Mouse (Mus musculus): ENCODE measurements around the gene Atp5e. TPM values are rescaled to one million over a fixed set of nuclear protein-coding genes. Genes with fewer than 3 reads are reported as not detected.

Atp5e gene
- polyA plus RNA-seq, 1 experiment from 2014 or later: 936 TPM

- under 1% methylated on average over 40 of the region's 40 CpGs for WGBS
- H3K4me1 ChIP-seq (ENCODE audit: control insufficient read depth, insufficient read depth, low read length): peaks cover 7% of the 10 kb centered on the region
- no peaks in the 10 kb centered on the region for H3K27me3 ChIP-seq (ENCODE audit: control insufficient read depth, insufficient read depth, low read length)
- no peak within 1 kb of the TSS for H3K27ac ChIP-seq (ENCODE audit: low read length)
- H3K4me2 ChIP-seq (replicated peaks; ENCODE audit: low read depth, low read length): peak within 1 kb of the TSS; percentile 70
- H3K36me3 ChIP-seq (ENCODE audit: control insufficient read depth, insufficient read depth, low read length): no peaks in the 10 kb centered on the region
- no peaks in the 10 kb centered on the region for H3K9me3 ChIP-seq (ENCODE audit: control insufficient read depth, low read depth, low read length)
- peak within 1 kb of the TSS; percentile 60 for H3K9ac ChIP-seq (replicated peaks; ENCODE audit: low read depth, low read length)
- H3K4me3 ChIP-seq (ENCODE audit: low read depth, low read length): peak within 1 kb of the TSS; percentile 82
- peak; percentile 97 for ATAC-seq (ENCODE audit: insufficient number of reproducible peaks, insufficient read depth, low FRiP score, low read depth)
These were observed 48.1 kb downstream of the Atp5e start, which contains the start of gene Nelfcd for GRCm38 (mm10) chr2:174415731-174416310. Gene Nelfcd, plus strand, starts transcription at chr2:174415804.

GRCm38 (mm10) chr2:174415001-174415730, 48.7 kb downstream of the Atp5e start:
- ATAC-seq (ENCODE audit: insufficient number of reproducible peaks, insufficient read depth, low FRiP score, low read depth): no peak
- H3K9ac ChIP-seq (replicated peaks; ENCODE audit: low read depth, low read length): no peak overlapping the region
- H3K4me3 ChIP-seq (ENCODE audit: low read depth, low read length): peak overlapping the region; percentile 82
- H3K9me3 ChIP-seq (ENCODE audit: control insufficient read depth, low read depth, low read length): no peaks in the 10 kb centered on the region
- no peaks in the 10 kb centered on the region for H3K27me3 ChIP-seq (ENCODE audit: control insufficient read depth, insufficient read depth, low read length)
- H3K27ac ChIP-seq (ENCODE audit: low read length): no peak overlapping the region
- no peak overlapping the region for H3K4me2 ChIP-seq (replicated peaks; ENCODE audit: low read depth, low read length)
- WGBS: 41% methylated on average over 18 of the region's 18 CpGs
- no peaks in the 10 kb centered on the region for H3K36me3 ChIP-seq (ENCODE audit: control insufficient read depth, insufficient read depth, low read length)
- peaks cover 7% of the 10 kb centered on the region for H3K4me1 ChIP-seq (ENCODE audit: control insufficient read depth, insufficient read depth, low read length)

DNA sequence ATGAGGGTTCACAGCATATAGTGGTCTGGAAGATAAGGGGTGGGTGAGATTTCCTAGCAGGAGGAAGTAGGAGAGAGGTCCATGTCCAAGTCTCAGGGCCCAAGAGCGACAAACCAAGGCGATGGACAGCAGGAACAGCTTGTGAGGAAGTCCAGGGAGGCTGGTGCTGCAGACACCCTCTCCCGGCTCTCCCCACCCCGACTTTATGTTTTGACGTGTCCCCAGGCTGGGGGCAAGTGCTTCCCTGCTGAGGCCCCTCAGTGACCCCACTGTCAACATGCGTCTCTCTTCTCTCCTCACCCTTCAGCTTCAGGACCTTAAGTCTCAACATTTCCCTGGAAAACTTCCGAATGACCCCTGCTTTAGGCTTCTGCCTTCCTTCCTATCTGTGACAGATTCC, 50.8 kb downstream of the Atp5e start:
- ATAC-seq (ENCODE audit: insufficient number of reproducible peaks, insufficient read depth, low FRiP score, low read depth): no peak

More for the DNA sequence above, 50.8 kb downstream of the Atp5e start:
- Histone ChIP-seq H3K4me3 (ENCODE audit: low read depth, low read length) (no peak overlapping the region), H3K27me3 (ENCODE audit: control insufficient read depth, insufficient read depth, low read length) (no peaks in the 10 kb centered on the region), H3K9ac (replicated peaks; ENCODE audit: low read depth, low read length) (no peak overlapping the region), H3K27ac (ENCODE audit: low read length) (no peak overlapping the region), H3K9me3 (ENCODE audit: control insufficient read depth, low read depth, low read length) (no peaks in the 10 kb centered on the region), H3K36me3 (ENCODE audit: control insufficient read depth, insufficient read depth, low read length) (no peaks in the 10 kb centered on the region), H3K4me1 (ENCODE audit: control insufficient read depth, insufficient read depth, low read length) (peaks cover 7% of the 10 kb centered on the region), H3K4me2 (replicated peaks; ENCODE audit: low read depth, low read length) (no peak overlapping the region)
- 72% methylated on average over 7 of the region's 7 CpGs for WGBS

Other genes with a start within 250 kb of the Atp5e start
- 1,470 and 1,806 TPM in 2 replicates for gene Gnas, start 179.8 kb downstream of the Atp5e start, polyA plus RNA-seq (2014; fragmentation: Nextera tagmentation; extraction: Ambion mirVana)
- 6.9 and 7.2 TPM in 2 replicates for gene Gm20721, start 117.4 kb downstream of the Atp5e start, polyA plus RNA-seq (2014; fragmentation: Nextera tagmentation; extraction: Ambion mirVana)
- 117 and 125 TPM in 2 replicates for gene Nelfcd, start 48.3 kb downstream of the Atp5e start, polyA plus RNA-seq (2014; fragmentation: Nextera tagmentation; extraction: Ambion mirVana)
- gene Ctsz, start 25.1 kb downstream of the Atp5e start, polyA plus RNA-seq (2014; fragmentation: Nextera tagmentation; extraction: Ambion mirVana): 167 and 176 TPM in 2 replicates
- 0.84 and 1.4 TPM in 2 replicates for gene Tubb1, start 13.4 kb downstream of the Atp5e start, polyA plus RNA-seq (2014; fragmentation: Nextera tagmentation; extraction: Ambion mirVana)
- 99.9 and 101 TPM in 2 replicates for gene Prelid3b, start 9.0 kb upstream of the Atp5e start, polyA plus RNA-seq (2014; fragmentation: Nextera tagmentation; extraction: Ambion mirVana)
- gene Zfp831, start 179.4 kb upstream of the Atp5e start, polyA plus RNA-seq (2014; fragmentation: Nextera tagmentation; extraction: Ambion mirVana): 0.03 and 0.04 TPM in 2 replicates